Mouse (Mus musculus): ENCODE data around the gene Alox5. TPM values are rescaled to one million over a fixed set of nuclear protein-coding genes. Genes with fewer than 3 reads are reported as not detected.

The Alox5 gene
- polyA plus RNA-seq, 1 experiment from 2014 or later, result 0.72 TPM

DNA sequence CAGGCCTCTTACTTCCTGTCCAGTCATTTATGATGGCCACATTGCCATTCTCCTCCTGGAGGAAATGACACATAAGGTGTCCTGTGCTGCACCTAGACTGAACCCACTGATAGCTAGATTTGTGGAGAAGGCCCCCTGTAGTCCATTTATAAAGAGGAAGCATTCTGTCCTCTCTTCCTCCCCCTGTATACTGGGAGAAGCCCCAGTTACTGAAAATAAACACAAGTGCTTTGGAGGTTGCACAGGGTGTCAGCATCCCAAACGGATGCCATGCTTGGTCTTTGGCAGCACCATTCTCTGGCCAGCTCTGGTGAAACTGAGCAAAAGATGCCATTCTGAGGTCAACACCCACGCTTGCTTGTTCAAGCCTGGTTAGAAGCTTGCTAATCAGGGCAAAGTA is 1.7 kb downstream of the Alox5 start:
- Histone ChIP-seq H3K4me3 (ENCODE audit: low read depth, low read length) (no peak overlapping the region), H3K27ac (replicated peaks; ENCODE audit: low read depth, low read length) (no peak overlapping the region), H3K4me1 (ENCODE audit: control insufficient read depth, insufficient read depth, low read length) (no peaks in the 10 kb centered on the region), H3K4me2 (ENCODE audit: low read depth, low read length) (no peak overlapping the region), H3K36me3 (replicated peaks; ENCODE audit: control insufficient read depth, insufficient read depth, low read depth, low read length) (no peaks in the 10 kb centered on the region), H3K9ac (replicated peaks; ENCODE audit: low read length) (no peak overlapping the region), H3K27me3 (ENCODE audit: control insufficient read depth, insufficient read depth, low read length) (peaks cover 15% of the 10 kb centered on the region), H3K9me3 (replicated peaks; ENCODE audit: control insufficient read depth, low read length) (no peaks in the 10 kb centered on the region)
- DNase-seq (ENCODE audit: low spot score) (no peak), ATAC-seq (replicated peaks; ENCODE audit: insufficient number of reproducible peaks, low FRiP score, low TSS enrichment, low read depth) (no peak)
- WGBS, result 76% methylated on average over 2 of the region's 2 CpGs

DNA sequence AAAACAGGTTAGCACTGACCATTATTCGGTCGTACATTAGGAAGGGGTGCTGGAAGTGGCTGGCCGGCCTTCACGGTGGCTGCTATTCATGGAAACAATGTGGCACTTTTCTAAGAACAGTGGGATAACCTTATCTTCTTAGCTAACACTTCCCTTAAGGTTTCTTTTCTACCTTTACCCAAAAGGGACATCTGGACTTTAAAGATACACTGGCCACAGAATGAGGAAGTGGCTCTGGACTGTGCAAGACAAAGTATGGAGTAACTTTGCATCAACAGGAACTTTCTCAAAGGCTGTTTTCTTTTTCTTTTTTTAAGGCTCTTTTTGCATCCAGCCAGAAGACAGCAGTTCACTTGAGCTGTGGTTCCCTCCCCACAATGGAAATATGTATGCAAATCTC is 2.2 kb downstream of the Alox5 start:
- 76% methylated on average over 4 of the region's 4 CpGs for WGBS
- no peak overlapping the region for H3K9ac ChIP-seq (replicated peaks; ENCODE audit: low read length)

DNA sequence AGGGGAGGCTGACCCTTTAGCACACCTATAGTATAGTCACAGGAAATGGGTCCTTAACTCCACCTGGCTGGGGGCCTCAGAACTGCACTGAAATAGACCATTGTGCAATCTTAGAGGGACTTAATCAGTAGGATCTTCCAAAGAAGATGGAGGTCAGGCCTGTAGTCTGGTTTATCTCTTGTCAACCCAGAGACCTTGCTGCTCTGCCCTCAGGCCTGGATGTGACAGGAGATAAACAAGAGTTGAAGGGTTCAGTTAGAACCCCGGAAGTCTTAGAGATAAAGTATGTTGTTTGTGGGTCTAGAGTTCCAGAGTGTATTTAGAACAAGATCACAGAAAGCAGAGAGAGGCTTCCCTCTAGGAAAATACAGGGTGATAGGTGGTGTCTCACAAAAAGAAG is 4.5 kb downstream of the Alox5 start:
- ATAC-seq (replicated peaks; ENCODE audit: insufficient number of reproducible peaks, low FRiP score, low TSS enrichment, low read depth) (no peak), DNase-seq (ENCODE audit: low spot score) (no peak)
- Histone ChIP-seq H3K4me3 (ENCODE audit: low read depth, low read length) (no peak overlapping the region), H3K36me3 (replicated peaks; ENCODE audit: control insufficient read depth, insufficient read depth, low read depth, low read length) (no peaks in the 10 kb centered on the region), H3K27me3 (ENCODE audit: control insufficient read depth, insufficient read depth, low read length) (peaks cover 12% of the 10 kb centered on the region), H3K27ac (replicated peaks; ENCODE audit: low read depth, low read length) (no peak overlapping the region), H3K9me3 (replicated peaks; ENCODE audit: control insufficient read depth, low read length) (no peaks in the 10 kb centered on the region), H3K9ac (replicated peaks; ENCODE audit: low read length) (no peak overlapping the region), H3K4me1 (ENCODE audit: control insufficient read depth, insufficient read depth, low read length) (no peaks in the 10 kb centered on the region), H3K4me2 (ENCODE audit: low read depth, low read length) (no peak overlapping the region)
- WGBS, result 78% methylated on average over 1 of the region's 1 CpGs

More for the DNA sequence above, 2.2 kb downstream of the Alox5 start:
- ATAC-seq (replicated peaks; ENCODE audit: insufficient number of reproducible peaks, low FRiP score, low TSS enrichment, low read depth) (no peak), DNase-seq (ENCODE audit: low spot score) (no peak)
- H3K36me3 ChIP-seq (replicated peaks; ENCODE audit: control insufficient read depth, insufficient read depth, low read depth, low read length), result no peaks in the 10 kb centered on the region
- no peak overlapping the region for H3K4me2 ChIP-seq (ENCODE audit: low read depth, low read length)
- H3K9me3 ChIP-seq (replicated peaks; ENCODE audit: control insufficient read depth, low read length), result no peaks in the 10 kb centered on the region
- no peaks in the 10 kb centered on the region for H3K4me1 ChIP-seq (ENCODE audit: control insufficient read depth, insufficient read depth, low read length)
- peaks cover 15% of the 10 kb centered on the region for H3K27me3 ChIP-seq (ENCODE audit: control insufficient read depth, insufficient read depth, low read length)
- no peak overlapping the region for H3K27ac ChIP-seq (replicated peaks; ENCODE audit: low read depth, low read length)
- no peak overlapping the region for H3K4me3 ChIP-seq (ENCODE audit: low read depth, low read length)

DNA sequence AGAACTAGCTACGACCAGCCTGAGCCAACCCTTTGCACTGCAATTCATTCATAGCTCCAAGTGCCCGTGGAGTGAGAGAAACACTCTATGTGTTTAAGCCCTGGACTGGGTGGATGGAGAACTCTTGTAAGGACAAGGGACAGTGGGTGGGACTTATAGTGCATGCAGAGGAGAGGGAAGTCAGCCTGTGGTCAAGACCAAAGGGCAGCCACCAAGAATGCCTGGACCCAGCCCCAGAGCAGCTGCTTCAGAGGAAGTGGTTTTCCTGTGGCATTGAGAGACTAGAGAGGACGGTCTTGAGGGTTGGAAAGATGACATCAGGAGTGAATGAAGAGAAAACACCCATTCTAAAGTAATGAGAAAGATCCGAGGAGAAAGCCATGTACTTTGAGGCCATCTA is 5.2 kb downstream of the Alox5 start:
- no peak overlapping the region for H3K27ac ChIP-seq (replicated peaks; ENCODE audit: low read depth, low read length)
- H3K4me3 ChIP-seq (ENCODE audit: low read depth, low read length), result no peak overlapping the region
- 78% methylated on average over 4 of the region's 4 CpGs for WGBS
- H3K4me2 ChIP-seq (ENCODE audit: low read depth, low read length), result no peak overlapping the region
- no peak for DNase-seq (ENCODE audit: low spot score)
- peaks cover 7% of the 10 kb centered on the region for H3K27me3 ChIP-seq (ENCODE audit: control insufficient read depth, insufficient read depth, low read length)
- ATAC-seq (replicated peaks; ENCODE audit: insufficient number of reproducible peaks, low FRiP score, low TSS enrichment, low read depth), result no peak
- H3K4me1 ChIP-seq (ENCODE audit: control insufficient read depth, insufficient read depth, low read length), result no peaks in the 10 kb centered on the region
- H3K36me3 ChIP-seq (replicated peaks; ENCODE audit: control insufficient read depth, insufficient read depth, low read depth, low read length), result no peaks in the 10 kb centered on the region
- no peaks in the 10 kb centered on the region for H3K9me3 ChIP-seq (replicated peaks; ENCODE audit: control insufficient read depth, low read length)
- H3K9ac ChIP-seq (replicated peaks; ENCODE audit: low read length), result no peak overlapping the region

DNA sequence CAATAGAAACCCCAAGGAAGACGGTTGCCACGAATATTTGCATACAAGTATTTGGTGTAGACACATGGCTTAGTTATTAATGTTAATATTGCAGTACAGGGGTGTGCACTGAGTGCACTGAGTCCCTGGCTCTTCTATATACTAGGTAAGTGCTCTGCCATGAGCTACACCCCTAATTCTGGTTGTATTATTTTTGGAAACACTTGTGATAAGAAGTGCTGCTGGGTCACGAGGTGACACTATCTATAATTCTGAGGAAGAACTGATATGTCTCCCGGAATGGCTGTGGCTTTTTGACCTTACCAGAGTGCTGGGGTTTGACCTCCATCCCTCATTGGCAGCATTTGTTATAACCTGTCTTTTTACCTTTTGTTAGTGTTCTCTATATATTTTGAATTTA is 20.1 kb downstream of the Alox5 start:
- H3K9me3 ChIP-seq (replicated peaks; ENCODE audit: control insufficient read depth, low read length), result no peaks in the 10 kb centered on the region
- H3K27ac ChIP-seq (replicated peaks; ENCODE audit: low read depth, low read length), result no peak overlapping the region
- DNase-seq (ENCODE audit: low spot score) (no peak), ATAC-seq (replicated peaks; ENCODE audit: insufficient number of reproducible peaks, low FRiP score, low TSS enrichment, low read depth) (no peak)
- H3K4me3 ChIP-seq (ENCODE audit: low read depth, low read length), result no peak overlapping the region
- H3K36me3 ChIP-seq (replicated peaks; ENCODE audit: control insufficient read depth, insufficient read depth, low read depth, low read length), result no peaks in the 10 kb centered on the region
- no peak overlapping the region for H3K9ac ChIP-seq (replicated peaks; ENCODE audit: low read length)
- WGBS, result 89% methylated on average over 4 of the region's 4 CpGs
- H3K4me2 ChIP-seq (ENCODE audit: low read depth, low read length), result no peak overlapping the region
- no peaks in the 10 kb centered on the region for H3K27me3 ChIP-seq (ENCODE audit: control insufficient read depth, insufficient read depth, low read length)
- no peaks in the 10 kb centered on the region for H3K4me1 ChIP-seq (ENCODE audit: control insufficient read depth, insufficient read depth, low read length)

DNA sequence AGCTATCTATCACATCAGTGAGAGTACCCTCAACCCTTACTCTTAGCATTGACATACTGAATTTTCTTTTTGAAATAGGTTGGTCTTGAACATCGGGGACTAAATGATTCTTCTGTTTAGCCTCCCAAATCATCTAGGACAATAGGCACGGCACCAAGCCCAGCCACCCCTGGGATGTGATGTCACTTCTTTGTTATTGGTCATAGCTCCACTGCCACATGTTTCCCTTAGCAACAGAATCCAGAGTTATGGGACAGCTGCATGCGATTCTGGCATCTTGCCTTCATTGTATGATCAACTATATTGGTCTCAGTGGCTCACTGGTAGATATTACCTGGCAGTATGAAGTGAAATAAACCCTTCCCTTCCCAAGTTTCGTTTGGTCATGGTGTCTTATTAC is 20.5 kb downstream of the Alox5 start:
- no peak overlapping the region for H3K9ac ChIP-seq (replicated peaks; ENCODE audit: low read length)
- no peaks in the 10 kb centered on the region for H3K9me3 ChIP-seq (replicated peaks; ENCODE audit: control insufficient read depth, low read length)
- no peaks in the 10 kb centered on the region for H3K4me1 ChIP-seq (ENCODE audit: control insufficient read depth, insufficient read depth, low read length)
- no peak overlapping the region for H3K27ac ChIP-seq (replicated peaks; ENCODE audit: low read depth, low read length)
- DNase-seq (ENCODE audit: low spot score) (no peak), ATAC-seq (replicated peaks; ENCODE audit: insufficient number of reproducible peaks, low FRiP score, low TSS enrichment, low read depth) (no peak)
- no peak overlapping the region for H3K4me3 ChIP-seq (ENCODE audit: low read depth, low read length)
- H3K27me3 ChIP-seq (ENCODE audit: control insufficient read depth, insufficient read depth, low read length), result no peaks in the 10 kb centered on the region
- no peaks in the 10 kb centered on the region for H3K36me3 ChIP-seq (replicated peaks; ENCODE audit: control insufficient read depth, insufficient read depth, low read depth, low read length)
- WGBS, result 79% methylated on average over 4 of the region's 4 CpGs
- no peak overlapping the region for H3K4me2 ChIP-seq (ENCODE audit: low read depth, low read length)

DNA sequence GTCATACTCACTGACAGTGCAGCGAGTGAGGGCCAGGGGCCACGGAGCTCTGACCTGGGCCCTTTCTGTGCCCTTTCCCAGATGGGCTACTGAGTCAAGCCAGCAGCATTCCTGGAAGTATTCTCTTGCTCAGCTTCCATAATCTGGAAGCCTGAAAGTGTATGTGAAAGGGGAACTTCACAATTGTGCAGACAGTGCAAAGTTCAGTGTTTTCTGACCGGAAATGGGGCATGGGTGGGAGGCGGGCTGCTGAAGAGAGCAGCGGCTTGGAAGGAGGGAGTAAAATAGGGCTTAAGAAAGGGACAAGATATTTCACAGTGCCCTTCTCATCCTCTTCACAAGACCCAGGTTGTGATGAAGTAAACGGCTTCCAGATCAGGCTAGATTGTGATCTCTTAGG is 21.4 kb downstream of the Alox5 start:
- 82% methylated on average over 6 of the region's 6 CpGs for WGBS

DNA sequence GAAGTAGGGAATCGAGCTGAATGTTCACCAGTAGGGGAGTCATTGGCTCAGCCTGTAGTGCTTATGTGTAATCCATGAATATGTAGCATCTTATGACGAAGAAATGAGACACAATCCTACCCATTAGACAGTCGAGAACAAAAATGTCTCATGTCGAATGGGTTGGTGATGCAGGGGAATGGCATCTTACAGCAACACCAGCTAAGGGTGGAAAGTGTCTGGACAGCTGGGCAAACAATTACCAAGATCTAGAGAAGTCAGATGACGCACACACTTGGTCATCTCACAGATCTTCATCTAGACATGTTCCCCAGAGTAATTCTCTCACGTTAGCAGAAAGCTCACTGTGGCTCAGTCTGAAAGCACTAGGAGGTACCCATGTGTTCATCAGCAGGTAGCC is 22.1 kb downstream of the Alox5 start:
- no peaks in the 10 kb centered on the region for H3K4me1 ChIP-seq (ENCODE audit: control insufficient read depth, insufficient read depth, low read length)
- 84% methylated on average over 6 of the region's 6 CpGs for WGBS
- no peak overlapping the region for H3K27ac ChIP-seq (replicated peaks; ENCODE audit: low read depth, low read length)

More for the DNA sequence above, 21.4 kb downstream of the Alox5 start:
- Histone ChIP-seq H3K4me3 (ENCODE audit: low read depth, low read length) (no peak overlapping the region), H3K4me2 (ENCODE audit: low read depth, low read length) (no peak overlapping the region), H3K27me3 (ENCODE audit: control insufficient read depth, insufficient read depth, low read length) (no peaks in the 10 kb centered on the region), H3K27ac (replicated peaks; ENCODE audit: low read depth, low read length) (no peak overlapping the region), H3K4me1 (ENCODE audit: control insufficient read depth, insufficient read depth, low read length) (no peaks in the 10 kb centered on the region), H3K9me3 (replicated peaks; ENCODE audit: control insufficient read depth, low read length) (no peaks in the 10 kb centered on the region), H3K36me3 (replicated peaks; ENCODE audit: control insufficient read depth, insufficient read depth, low read depth, low read length) (no peaks in the 10 kb centered on the region), H3K9ac (replicated peaks; ENCODE audit: low read length) (no peak overlapping the region)
- no peak for ATAC-seq (replicated peaks; ENCODE audit: insufficient number of reproducible peaks, low FRiP score, low TSS enrichment, low read depth)
- DNase-seq (ENCODE audit: low spot score), result no peak

More for the DNA sequence above, 22.1 kb downstream of the Alox5 start:
- Histone ChIP-seq H3K27me3 (ENCODE audit: control insufficient read depth, insufficient read depth, low read length) (no peaks in the 10 kb centered on the region), H3K36me3 (replicated peaks; ENCODE audit: control insufficient read depth, insufficient read depth, low read depth, low read length) (no peaks in the 10 kb centered on the region), H3K4me2 (ENCODE audit: low read depth, low read length) (no peak overlapping the region), H3K9me3 (replicated peaks; ENCODE audit: control insufficient read depth, low read length) (no peaks in the 10 kb centered on the region), H3K4me3 (ENCODE audit: low read depth, low read length) (no peak overlapping the region), H3K9ac (replicated peaks; ENCODE audit: low read length) (no peak overlapping the region)
- ATAC-seq (replicated peaks; ENCODE audit: insufficient number of reproducible peaks, low FRiP score, low TSS enrichment, low read depth) (no peak), DNase-seq (ENCODE audit: low spot score) (no peak)

Data from embryonic facial prominence, embryonic 11.5 days (tissue).